Mouse (Mus musculus): ENCODE measurements around the gene Iffo2. TPM values are rescaled to one million over a fixed set of nuclear protein-coding genes. Genes with fewer than 3 reads are reported as not detected.

The Iffo2 gene
- total and polyA plus RNA-seq, 2 experiments from 2014 or later: 5.8 to 18.1 TPM

DNA sequence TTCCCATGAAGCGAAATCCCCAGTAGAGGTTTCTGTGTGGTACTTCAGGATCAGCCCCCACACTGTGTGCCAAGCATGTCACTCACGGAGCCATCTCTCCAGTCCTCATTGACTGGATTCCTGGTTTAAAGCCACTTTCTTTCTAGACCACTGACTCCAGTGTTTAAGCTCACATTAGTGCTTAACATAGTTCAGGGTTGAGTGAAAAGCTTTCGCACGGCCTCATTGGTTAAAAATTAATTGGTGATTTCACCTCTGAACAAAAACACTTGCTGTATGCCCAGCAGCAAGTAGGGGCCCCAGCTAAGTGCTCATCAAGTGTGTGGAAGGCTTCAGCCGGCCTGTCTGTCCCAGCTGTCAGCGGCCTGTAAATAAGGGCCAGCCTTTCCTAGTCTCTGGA, 137.3 kb downstream of the Iffo2 start:
- Histone ChIP-seq H3K4me3 (ENCODE audit: low read depth, low read length) (no peak overlapping the region), H3K4me2 (ENCODE audit: low read depth, low read length, poor library complexity, severe bottlenecking) (no peak overlapping the region), H3K36me3 (ENCODE audit: insufficient read depth, low read length) (no peaks in the 10 kb centered on the region), H3K27me3 (ENCODE audit: insufficient read depth, low read length) (no peaks in the 10 kb centered on the region), H3K9ac (replicated peaks; ENCODE audit: low read length, poor library complexity, severe bottlenecking) (no peak overlapping the region), H3K27ac (ENCODE audit: low read depth, low read length) (no peak overlapping the region), H3K4me1 (ENCODE audit: insufficient read depth, low read length) (no peaks in the 10 kb centered on the region), H3K9me3 (ENCODE audit: low read length) (no peaks in the 10 kb centered on the region)
- WGBS: 69% methylated on average over 6 of the region's 6 CpGs
- ATAC-seq (ENCODE audit: low FRiP score) (no peak), DNase-seq (ENCODE audit: low spot score) (peak; percentile 12)
- no peak for TF ChIP-seq CTCF (IDR thresholded peaks at IDR 0.05)

- H3K4me3 ChIP-seq (ENCODE audit: low read depth, low read length): no peak overlapping the region
- DNase-seq (ENCODE audit: low spot score) (peak; percentile 77), ATAC-seq (ENCODE audit: low FRiP score) (no peak)
- no peak overlapping the region for H3K9ac ChIP-seq (replicated peaks; ENCODE audit: low read length, poor library complexity, severe bottlenecking)
- H3K36me3 ChIP-seq (ENCODE audit: insufficient read depth, low read length): no peaks in the 10 kb centered on the region
- no peak overlapping the region for H3K27ac ChIP-seq (ENCODE audit: low read depth, low read length)
- H3K4me1 ChIP-seq (ENCODE audit: insufficient read depth, low read length): no peaks in the 10 kb centered on the region
- no peaks in the 10 kb centered on the region for H3K27me3 ChIP-seq (ENCODE audit: insufficient read depth, low read length)
- peak; percentile 84 for TF ChIP-seq CTCF (IDR thresholded peaks at IDR 0.05)
- 16% methylated on average over 6 of the region's 6 CpGs for WGBS
- H3K4me2 ChIP-seq (ENCODE audit: low read depth, low read length, poor library complexity, severe bottlenecking): no peak overlapping the region
- H3K9me3 ChIP-seq (ENCODE audit: low read length): no peaks in the 10 kb centered on the region
Observed at GRCm38 (mm10) chr4:139669847-139670246, 139.5 kb downstream of the Iffo2 start.

Small RNA genes lying within 50 kb of the gene (microRNA-seq; reads per million reads assigned to microRNA genes)
- gene Gm25571 (ENCODE audit: borderline number of aligned reads) (not detected), gene Mir7020 (ENCODE audit: borderline number of aligned reads) (not detected)

Other genes with a start within 250 kb of the Iffo2 start
- 19.3 and 26.5 TPM in 2 replicates for gene Pqlc2, start 219.8 kb upstream of the Iffo2 start, total RNA-seq (2014; rRNA removed)
- 10.9 and 15.2 TPM in 2 replicates for gene Pqlc2, start 219.8 kb upstream of the Iffo2 start, polyA plus RNA-seq (2015; fragmentation: Nextera tagmentation; extraction: Ambion mirVana)
- gene Akr7a5, start 219.8 kb upstream of the Iffo2 start, total RNA-seq (2014; rRNA removed): 45.0 and 65.4 TPM in 2 replicates
- 64.4 and 65.6 TPM in 2 replicates for gene Akr7a5, start 219.8 kb upstream of the Iffo2 start, polyA plus RNA-seq (2015; fragmentation: Nextera tagmentation; extraction: Ambion mirVana)
- 32.0 and 36.1 TPM in 2 replicates for gene Mrto4, start 178.0 kb upstream of the Iffo2 start, total RNA-seq (2014; rRNA removed)
- gene Mrto4, start 178.0 kb upstream of the Iffo2 start, polyA plus RNA-seq (2015; fragmentation: Nextera tagmentation; extraction: Ambion mirVana): 68.3 and 75.0 TPM in 2 replicates
- gene Emc1, start 178.0 kb upstream of the Iffo2 start, total RNA-seq (2014; rRNA removed): 70.3 and 78.3 TPM in 2 replicates
- 49.3 and 50.3 TPM in 2 replicates for gene Emc1, start 178.0 kb upstream of the Iffo2 start, polyA plus RNA-seq (2015; fragmentation: Nextera tagmentation; extraction: Ambion mirVana)
- 164 and 176 TPM in 2 replicates for gene Ubr4, start 177.9 kb upstream of the Iffo2 start, total RNA-seq (2014; rRNA removed)
- gene Ubr4, start 177.9 kb upstream of the Iffo2 start, polyA plus RNA-seq (2015; fragmentation: Nextera tagmentation; extraction: Ambion mirVana): 59.8 and 63.6 TPM in 2 replicates
- gene Gm21969, start 72.6 kb downstream of the Iffo2 start, total RNA-seq (2014; rRNA removed): not detected in 2 replicates
- gene Gm21969, start 72.6 kb downstream of the Iffo2 start, polyA plus RNA-seq (2015; fragmentation: Nextera tagmentation; extraction: Ambion mirVana): not detected in 2 replicates
- 30.0 and 36.8 TPM in 2 replicates for gene Aldh4a1, start 92.3 kb downstream of the Iffo2 start, total RNA-seq (2014; rRNA removed)
- gene Aldh4a1, start 92.3 kb downstream of the Iffo2 start, polyA plus RNA-seq (2015; fragmentation: Nextera tagmentation; extraction: Ambion mirVana): 25.2 and 28.1 TPM in 2 replicates
- gene Tas1r2, start 123.0 kb downstream of the Iffo2 start, total RNA-seq (2014; rRNA removed): not detected in 2 replicates
- gene Tas1r2, start 123.0 kb downstream of the Iffo2 start, polyA plus RNA-seq (2015; fragmentation: Nextera tagmentation; extraction: Ambion mirVana): not detected in 2 replicates

Data from midbrain, postnatal 0 days (tissue).